Mouse (Mus musculus): Measurements from ENCODE around the gene Stat5b.
A peak's percentile ranks its signal among the peaks of the same experiment; 100 is the strongest.

Gene Stat5b

GRCm38 (mm10) chr11:100850038-100850777 is at the start of gene Stat5b:
Stat5b (minus strand) TSS chr11:100850724.
- DNase-seq (ENCODE audit: low spot score) = peak; percentile 77

- DNase-seq (ENCODE audit: low spot score) = no peak
Measured at GRCm38 (mm10) chr11:100898441-100899199, 48.1 kb upstream of the Stat5b start.

GRCm38 (mm10) chr11:100897294-100898231 is 47.0 kb upstream of the Stat5b start:
- DNase-seq (ENCODE audit: low spot score) = no peak

- no peak for DNase-seq (ENCODE audit: low spot score)
Measured at GRCm38 (mm10) chr11:100896078-100896477, 45.6 kb upstream of the Stat5b start.

- no peak for DNase-seq (ENCODE audit: low spot score)
Measured at GRCm38 (mm10) chr11:100894146-100894918, 43.8 kb upstream of the Stat5b start.

- peak; percentile 91 for DNase-seq (ENCODE audit: low spot score)
Measured at GRCm38 (mm10) chr11:100893482-100893881, 43.0 kb upstream of the Stat5b start.

- no peak for DNase-seq (ENCODE audit: low spot score)
Measured at GRCm38 (mm10) chr11:100892435-100892834, 41.9 kb upstream of the Stat5b start.

GRCm38 (mm10) chr11:100891256-100892123 is 41.0 kb upstream of the Stat5b start:
- DNase-seq (ENCODE audit: low spot score) = no peak

GRCm38 (mm10) chr11:100890481-100890880 is 40.0 kb upstream of the Stat5b start:
- DNase-seq (ENCODE audit: low spot score) = no peak

- DNase-seq (ENCODE audit: low spot score) = no peak
Measured at GRCm38 (mm10) chr11:100888348-100888820, 37.9 kb upstream of the Stat5b start.

- DNase-seq (ENCODE audit: low spot score) = no peak
Measured at GRCm38 (mm10) chr11:100887764-100888163, 37.2 kb upstream of the Stat5b start.

- no peak for DNase-seq (ENCODE audit: low spot score)
Measured at GRCm38 (mm10) chr11:100887236-100887635, 36.7 kb upstream of the Stat5b start.

GRCm38 (mm10) chr11:100886188-100886740 is 35.7 kb upstream of the Stat5b start:
- DNase-seq (ENCODE audit: low spot score) = no peak

GRCm38 (mm10) chr11:100885472-100885871 is 34.9 kb upstream of the Stat5b start:
- DNase-seq (ENCODE audit: low spot score) = no peak

GRCm38 (mm10) chr11:100883640-100884039 is 33.1 kb upstream of the Stat5b start:
- DNase-seq (ENCODE audit: low spot score) = no peak

- DNase-seq (ENCODE audit: low spot score) = no peak
Measured at GRCm38 (mm10) chr11:100879321-100880078, 29.0 kb upstream of the Stat5b start.

GRCm38 (mm10) chr11:100875761-100876160 is 25.2 kb upstream of the Stat5b start:
- DNase-seq (ENCODE audit: low spot score) = no peak

GRCm38 (mm10) chr11:100870968-100871350 is 20.4 kb upstream of the Stat5b start:
- no peak for DNase-seq (ENCODE audit: low spot score)

- no peak for DNase-seq (ENCODE audit: low spot score)
Measured at GRCm38 (mm10) chr11:100870256-100870967, 19.9 kb upstream of the Stat5b start.
